Comparison of ENCODE assay signal across 8 mouse cellular contexts in genomic region chr14:62855863-62856262, GRCm38 (mm10). TPM values are rescaled to one million over a fixed set of nuclear protein-coding genes. Genes with fewer than 3 reads are reported as not detected.
A peak's percentile ranks its signal among the peaks of the same experiment; 100 is the strongest.
DNase-seq lines count a peak whose midpoint lies in the region; TF ChIP-seq lines count a peak whose summit lies in the region.
"Had no signal": no experiment of that assay in that cellular context is flagged by ENCODE, and none has a peak within 500 bp of the region (broad histone marks: within the 10 kb centered on the region; RNA-seq: fewer than 3 reads in every experiment).

No protein-coding gene starts in this region.

- peak overlapping the region; percentile 40; the same call in 1 of the 2 replicates for H3K9ac ChIP-seq in heart, adult 2 months (ENCODE audit: low read depth, low read length)
- H3K9ac ChIP-seq: limb, embryonic 13.5 days had no signal

- H3K4me3 ChIP-seq in heart, adult 2 months = no peak overlapping the region
- H3K4me3 ChIP-seq in left cerebral cortex, adult 2 months = no peak overlapping the region
- H3K4me3 ChIP-seq in embryonic fibroblast, embryonic 13.5 days (ENCODE audit: insufficient read depth, low read length) = no peak overlapping the region
- H3K4me3 ChIP-seq: limb, embryonic 13.5 days had no signal

- peaks cover 8% of the 10 kb centered on the region for H3K36me3 ChIP-seq in heart, adult 2 months (ENCODE audit: control insufficient read depth, insufficient read depth, low read length)

- WGBS in heart, adult 2 months = 22% methylated on average over 3 of the region's 3 CpGs

- no peak for TF ChIP-seq POLR2A in heart, adult 2 months (IDR thresholded peaks at IDR 0.05; ENCODE audit: insufficient read depth, low read depth, low read length)
- no peak for TF ChIP-seq POLR2A in embryonic fibroblast, embryonic 13.5 days (IDR thresholded peaks at IDR 0.05; ENCODE audit: low read depth, low read length)

- no peak overlapping the region; the same call in 1 of the 2 replicates for H3K27ac ChIP-seq in heart, adult 2 months
- peak overlapping the region; percentile 33 for H3K27ac ChIP-seq in left cerebral cortex, adult 2 months
- peak overlapping the region; percentile 73; the same call in 1 of the 2 replicates for H3K27ac ChIP-seq in embryonic fibroblast, embryonic 13.5 days (ENCODE audit: insufficient read depth, low read length)
- H3K27ac ChIP-seq: limb, embryonic 13.5 days had no signal

- no peaks in the 10 kb centered on the region for H3K27me3 ChIP-seq in heart, adult 2 months (ENCODE audit: control insufficient read depth, insufficient read depth, low read length)
- H3K27me3 ChIP-seq: limb, embryonic 13.5 days had no signal

- no peak for TF ChIP-seq EP300 in heart, adult 2 months (IDR thresholded peaks at IDR 0.05; ENCODE audit: insufficient read depth, low read depth, low read length)

- peaks cover 18% of the 10 kb centered on the region for H3K4me1 ChIP-seq in heart, adult 2 months (ENCODE audit: control insufficient read depth, insufficient read depth, low read length)
- H3K4me1 ChIP-seq in embryonic fibroblast, embryonic 13.5 days (ENCODE audit: control insufficient read depth, insufficient read depth, low read length) = peaks cover 3% of the 10 kb centered on the region

- peaks cover 11% of the 10 kb centered on the region for H3K79me2 ChIP-seq in heart, adult 2 months (replicated peaks; ENCODE audit: control insufficient read depth, insufficient read depth, low read length)

- TF ChIP-seq CTCF in heart, adult 2 months (IDR thresholded peaks at IDR 0.05) = no peak
- TF ChIP-seq CTCF in left cerebral cortex, adult 2 months (IDR thresholded peaks at IDR 0.05) = no peak
- no peak for TF ChIP-seq CTCF in embryonic fibroblast, embryonic 13.5 days (IDR thresholded peaks at IDR 0.05; ENCODE audit: borderline replicate concordance, insufficient read depth, low read length)

- intact Hi-C loops in heart, adult 2 months (cut with DNase I) = no loop called here
- intact Hi-C loops in heart, postnatal 10 days (cut with DNase I) = no loop called here
- intact Hi-C loops in left cerebral cortex, adult 2 months (cut with DNase I) = no loop called here

- DNase-seq in heart, adult 2 months = no peak
- no peak for DNase-seq in heart, postnatal 10 days
- no peak for DNase-seq in left cerebral cortex, adult 2 months (ENCODE audit: extremely low spot score in 1 of 2, low spot score in 2 of 2)
- no peak for DNase-seq in left cerebral cortex, adult 9 months (ENCODE audit: low spot score in 2 of 2)
- DNase-seq in MN1 (ENCODE audit: low spot score) = peak; percentile 15
- DNase-seq in frontal cortex, adult 2 months (ENCODE audit: extremely low spot score in 1 of 2, low spot score in 1 of 2) = no peak

RNA-seq across cellular contexts. Expression of gene Wdfy2, which starts 18.4 kb away (rescaled TPM):
- total RNA-seq in heart, adult 2 months (2021) = 1 to 10 TPM; 6.5 to 6.7 TPM
- polyA plus RNA-seq in heart, adult 2 months (2012; rRNA removed) = 5.0 and 8.0 TPM in 2 replicates
- total RNA-seq in heart, postnatal 10 days (2021) = 1 to 10 TPM; 8.0 to 9.1 TPM
- total RNA-seq in left cerebral cortex, adult 2 months (2021) = 10 to 100 TPM; 12.4 to 15.8 TPM
- 15.1 and 17.5 TPM in 2 replicates for polyA plus RNA-seq in embryonic fibroblast, embryonic 13.5 days (2011; ENCODE audit: insufficient read length, low read depth, missing spikeins)
- polyA plus RNA-seq in frontal cortex, adult 2 months (2012; rRNA removed) = 11.9 and 12.4 TPM in 2 replicates
